Mouse (Mus musculus): ENCODE measurements around the gene Cnga4. TPM values are rescaled to one million over a fixed set of nuclear protein-coding genes. Genes with fewer than 3 reads are reported as not detected.

The Cnga4 gene
- polyA plus RNA-seq, 1 experiment from 2014 or later: 0.36 TPM

GRCm38 (mm10) chr7:105373976-105374375 lies 30.4 kb upstream of the Cnga4 start:
- no peak for DNase-seq (ENCODE audit: low spot score)
- Histone ChIP-seq H3K4me3 (ENCODE audit: low read depth, low read length) (no peak overlapping the region), H3K4me1 (ENCODE audit: control insufficient read depth, insufficient read depth, low read length) (no peaks in the 10 kb centered on the region), H3K27ac (replicated peaks; ENCODE audit: low read depth, low read length) (no peak overlapping the region), H3K4me2 (ENCODE audit: low read depth, low read length) (no peak overlapping the region), H3K9ac (ENCODE audit: low read depth, low read length) (no peak overlapping the region), H3K36me3 (ENCODE audit: control insufficient read depth, insufficient read depth, low read length) (peaks cover 50% of the 10 kb centered on the region), H3K27me3 (replicated peaks; ENCODE audit: control insufficient read depth, insufficient read depth, low read length) (no peaks in the 10 kb centered on the region), H3K9me3 (ENCODE audit: control insufficient read depth, low read length) (no peaks in the 10 kb centered on the region)
- WGBS: 94% methylated on average over 3 of the region's 3 CpGs
- no peak for ATAC-seq (ENCODE audit: low read depth)

GRCm38 (mm10) chr7:105374866-105375265 lies 29.5 kb upstream of the Cnga4 start, which contains the start of gene Gm5901:
Gm5901 (plus strand) TSS chr7:105375038.
- Histone ChIP-seq H3K4me1 (ENCODE audit: control insufficient read depth, insufficient read depth, low read length) (no peaks in the 10 kb centered on the region), H3K36me3 (ENCODE audit: control insufficient read depth, insufficient read depth, low read length) (peaks cover 59% of the 10 kb centered on the region), H3K9me3 (ENCODE audit: control insufficient read depth, low read length) (no peaks in the 10 kb centered on the region), H3K4me2 (ENCODE audit: low read depth, low read length) (no peak within 1 kb of the TSS), H3K9ac (ENCODE audit: low read depth, low read length) (no peak within 1 kb of the TSS), H3K4me3 (ENCODE audit: low read depth, low read length) (no peak within 1 kb of the TSS), H3K27ac (replicated peaks; ENCODE audit: low read depth, low read length) (no peak within 1 kb of the TSS), H3K27me3 (replicated peaks; ENCODE audit: control insufficient read depth, insufficient read depth, low read length) (no peaks in the 10 kb centered on the region)
- ATAC-seq (ENCODE audit: low read depth) (no peak), DNase-seq (ENCODE audit: low spot score) (no peak)
- WGBS: 80% methylated on average over 1 of the region's 1 CpGs

GRCm38 (mm10) chr7:105380329-105380728 lies 24.0 kb upstream of the Cnga4 start:
- H3K4me2 ChIP-seq (ENCODE audit: low read depth, low read length): no peak overlapping the region
- peaks cover 92% of the 10 kb centered on the region for H3K36me3 ChIP-seq (ENCODE audit: control insufficient read depth, insufficient read depth, low read length)
- no peak overlapping the region for H3K4me3 ChIP-seq (ENCODE audit: low read depth, low read length)
- ATAC-seq (ENCODE audit: low read depth) (no peak), DNase-seq (ENCODE audit: low spot score) (no peak)
- H3K27ac ChIP-seq (replicated peaks; ENCODE audit: low read depth, low read length): no peak overlapping the region
- 93% methylated on average over 3 of the region's 3 CpGs for WGBS
- no peak overlapping the region for H3K9ac ChIP-seq (ENCODE audit: low read depth, low read length)
- H3K9me3 ChIP-seq (ENCODE audit: control insufficient read depth, low read length): no peaks in the 10 kb centered on the region
- no peaks in the 10 kb centered on the region for H3K27me3 ChIP-seq (replicated peaks; ENCODE audit: control insufficient read depth, insufficient read depth, low read length)
- H3K4me1 ChIP-seq (ENCODE audit: control insufficient read depth, insufficient read depth, low read length): no peaks in the 10 kb centered on the region

- 95% methylated on average over 2 of the region's 2 CpGs for WGBS
- Histone ChIP-seq H3K9me3 (ENCODE audit: control insufficient read depth, low read length) (no peaks in the 10 kb centered on the region), H3K27ac (replicated peaks; ENCODE audit: low read depth, low read length) (no peak overlapping the region), H3K4me1 (ENCODE audit: control insufficient read depth, insufficient read depth, low read length) (no peaks in the 10 kb centered on the region), H3K9ac (ENCODE audit: low read depth, low read length) (no peak overlapping the region), H3K4me2 (ENCODE audit: low read depth, low read length) (no peak overlapping the region), H3K27me3 (replicated peaks; ENCODE audit: control insufficient read depth, insufficient read depth, low read length) (no peaks in the 10 kb centered on the region), H3K4me3 (ENCODE audit: low read depth, low read length) (no peak overlapping the region), H3K36me3 (ENCODE audit: control insufficient read depth, insufficient read depth, low read length) (peaks cover 86% of the 10 kb centered on the region)
- DNase-seq (ENCODE audit: low spot score): no peak
- no peak for ATAC-seq (ENCODE audit: low read depth)
These were observed 16.7 kb upstream of the Cnga4 start for GRCm38 (mm10) chr7:105387696-105388095.

- Histone ChIP-seq H3K9ac (ENCODE audit: low read depth, low read length) (no peak overlapping the region), H3K27me3 (replicated peaks; ENCODE audit: control insufficient read depth, insufficient read depth, low read length) (no peaks in the 10 kb centered on the region), H3K4me2 (ENCODE audit: low read depth, low read length) (no peak overlapping the region), H3K27ac (replicated peaks; ENCODE audit: low read depth, low read length) (no peak overlapping the region), H3K4me1 (ENCODE audit: control insufficient read depth, insufficient read depth, low read length) (no peaks in the 10 kb centered on the region), H3K9me3 (ENCODE audit: control insufficient read depth, low read length) (no peaks in the 10 kb centered on the region), H3K36me3 (ENCODE audit: control insufficient read depth, insufficient read depth, low read length) (peaks cover 66% of the 10 kb centered on the region), H3K4me3 (ENCODE audit: low read depth, low read length) (no peak overlapping the region)
- WGBS: 93% methylated on average over 2 of the region's 2 CpGs
- ATAC-seq (ENCODE audit: low read depth): no peak
- no peak for DNase-seq (ENCODE audit: low spot score)
These were observed 14.1 kb upstream of the Cnga4 start for GRCm38 (mm10) chr7:105390236-105390635.

- no peaks in the 10 kb centered on the region for H3K27me3 ChIP-seq (replicated peaks; ENCODE audit: control insufficient read depth, insufficient read depth, low read length)
- H3K4me2 ChIP-seq (ENCODE audit: low read depth, low read length): no peak overlapping the region
- WGBS: 55% methylated on average over 1 of the region's 1 CpGs
These were observed 9.8 kb upstream of the Cnga4 start for GRCm38 (mm10) chr7:105394606-105395005.

GRCm38 (mm10) chr7:105395131-105395820 lies 9.1 kb upstream of the Cnga4 start:
- Histone ChIP-seq H3K9me3 (ENCODE audit: control insufficient read depth, low read length) (no peaks in the 10 kb centered on the region), H3K9ac (ENCODE audit: low read depth, low read length) (no peak overlapping the region), H3K4me1 (ENCODE audit: control insufficient read depth, insufficient read depth, low read length) (peaks cover 4% of the 10 kb centered on the region; the same call in 1 of the 2 replicates), H3K4me2 (ENCODE audit: low read depth, low read length) (no peak overlapping the region), H3K4me3 (ENCODE audit: low read depth, low read length) (no peak overlapping the region), H3K27me3 (replicated peaks; ENCODE audit: control insufficient read depth, insufficient read depth, low read length) (no peaks in the 10 kb centered on the region), H3K36me3 (ENCODE audit: control insufficient read depth, insufficient read depth, low read length) (peaks cover 24% of the 10 kb centered on the region), H3K27ac (replicated peaks; ENCODE audit: low read depth, low read length) (no peak overlapping the region)
- ATAC-seq (ENCODE audit: low read depth) (no peak), DNase-seq (ENCODE audit: low spot score) (no peak)

More at GRCm38 (mm10) chr7:105394606-105395005, 9.8 kb upstream of the Cnga4 start:
- H3K36me3 ChIP-seq (ENCODE audit: control insufficient read depth, insufficient read depth, low read length): peaks cover 30% of the 10 kb centered on the region
- no peak overlapping the region for H3K9ac ChIP-seq (ENCODE audit: low read depth, low read length)
- H3K27ac ChIP-seq (replicated peaks; ENCODE audit: low read depth, low read length): no peak overlapping the region
- no peaks in the 10 kb centered on the region for H3K9me3 ChIP-seq (ENCODE audit: control insufficient read depth, low read length)
- DNase-seq (ENCODE audit: low spot score) (no peak), ATAC-seq (ENCODE audit: low read depth) (no peak)
- peaks cover 4% of the 10 kb centered on the region; the same call in 1 of the 2 replicates for H3K4me1 ChIP-seq (ENCODE audit: control insufficient read depth, insufficient read depth, low read length)
- H3K4me3 ChIP-seq (ENCODE audit: low read depth, low read length): no peak overlapping the region

GRCm38 (mm10) chr7:105396126-105396525 lies 8.2 kb upstream of the Cnga4 start:
- ATAC-seq (ENCODE audit: low read depth): no peak
- H3K4me2 ChIP-seq (ENCODE audit: low read depth, low read length): no peak overlapping the region
- no peaks in the 10 kb centered on the region for H3K9me3 ChIP-seq (ENCODE audit: control insufficient read depth, low read length)
- H3K9ac ChIP-seq (ENCODE audit: low read depth, low read length): no peak overlapping the region
- peaks cover 4% of the 10 kb centered on the region; the same call in 1 of the 2 replicates for H3K4me1 ChIP-seq (ENCODE audit: control insufficient read depth, insufficient read depth, low read length)
- no peak overlapping the region for H3K4me3 ChIP-seq (ENCODE audit: low read depth, low read length)
- peaks cover 22% of the 10 kb centered on the region for H3K36me3 ChIP-seq (ENCODE audit: control insufficient read depth, insufficient read depth, low read length)
- H3K27me3 ChIP-seq (replicated peaks; ENCODE audit: control insufficient read depth, insufficient read depth, low read length): no peaks in the 10 kb centered on the region
- no peak for DNase-seq (ENCODE audit: low spot score)
- H3K27ac ChIP-seq (replicated peaks; ENCODE audit: low read depth, low read length): no peak overlapping the region

Data from embryonic facial prominence, embryonic 14.5 days (tissue).